Mouse (Mus musculus) thymus, postnatal 10 days (tissue): ENCODE measurements around the gene Csde1.

Experiments
- DNase-seq, 2 experiments: peaks; one replicate each; pipeline ENCODE4 v3.0.0; 2021; ENCODE audit warnings: low spot score in 2 of 2

The Csde1 gene

DNA sequence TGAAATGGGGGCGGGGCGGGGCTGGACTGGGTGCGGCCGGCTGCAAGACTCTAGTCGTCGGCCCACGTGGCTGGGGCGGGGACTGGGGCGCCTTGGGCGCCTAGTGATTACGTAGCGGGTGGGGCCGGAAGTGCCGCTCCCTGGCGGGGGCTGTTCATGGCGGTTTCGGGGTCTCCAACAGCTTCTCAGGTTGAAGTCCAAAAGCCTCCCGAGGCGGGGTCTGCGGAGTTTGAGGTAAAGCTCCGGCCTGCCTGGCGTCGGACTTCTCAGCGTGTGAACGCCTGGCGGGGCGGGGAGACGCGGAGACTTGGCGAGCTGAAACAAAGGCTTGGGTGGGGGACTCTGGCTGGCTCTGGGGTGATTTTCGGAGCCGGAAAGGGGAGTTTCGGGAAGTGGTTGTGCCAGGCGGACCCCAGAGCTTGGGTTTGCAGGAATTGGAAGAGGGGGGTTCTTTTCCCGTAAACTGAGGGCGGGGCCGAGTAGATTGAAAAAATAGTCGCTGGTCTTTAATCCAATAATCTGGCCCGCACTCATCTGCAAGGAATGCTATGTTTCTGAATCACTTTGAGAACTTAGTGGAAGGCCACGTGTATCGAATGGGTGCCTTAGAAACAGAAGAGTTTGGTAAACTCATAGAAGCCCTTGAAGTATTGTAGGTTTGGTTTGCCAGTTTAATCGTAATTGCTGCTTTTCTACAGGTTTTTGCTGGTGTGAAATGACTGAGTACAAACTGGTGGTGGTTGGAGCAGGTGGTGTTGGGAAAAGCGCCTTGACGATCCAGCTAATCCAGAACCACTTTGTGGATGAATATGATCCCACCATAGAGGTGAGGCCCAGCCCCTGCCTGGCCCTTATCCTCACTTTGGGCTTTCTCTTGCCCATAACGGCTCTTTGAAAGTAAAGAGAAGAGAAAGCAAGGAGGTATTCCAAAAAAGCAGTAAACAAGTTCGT, 38.3 kb downstream of the Csde1 start, which contains the start of gene Nras:
Nras (plus strand) TSS at position 79 of the 951 bp plus-strand sequence.
- DNase-seq = peak; percentile 91 to 93

DNA sequence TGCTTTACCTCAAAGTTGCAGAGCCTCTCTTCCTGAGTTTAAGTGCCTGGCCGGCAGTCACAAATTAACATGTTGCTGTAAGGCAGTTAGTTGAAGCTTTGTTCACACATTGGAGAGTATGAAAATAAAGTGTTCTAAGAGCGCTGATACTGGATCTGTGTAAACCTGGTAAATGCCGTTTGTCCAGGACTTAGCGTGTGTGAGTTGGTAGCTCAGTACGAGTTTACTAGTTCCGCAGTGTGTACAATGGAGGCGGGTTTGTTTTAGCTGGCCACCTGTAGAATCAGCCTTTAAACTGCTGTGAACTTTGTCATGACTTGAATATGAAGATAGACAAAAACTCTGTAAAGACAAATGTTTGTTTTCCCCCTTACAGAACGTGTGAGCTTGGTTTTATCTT, 46.7 kb downstream of the Csde1 start:
- DNase-seq = no peak

DNA sequence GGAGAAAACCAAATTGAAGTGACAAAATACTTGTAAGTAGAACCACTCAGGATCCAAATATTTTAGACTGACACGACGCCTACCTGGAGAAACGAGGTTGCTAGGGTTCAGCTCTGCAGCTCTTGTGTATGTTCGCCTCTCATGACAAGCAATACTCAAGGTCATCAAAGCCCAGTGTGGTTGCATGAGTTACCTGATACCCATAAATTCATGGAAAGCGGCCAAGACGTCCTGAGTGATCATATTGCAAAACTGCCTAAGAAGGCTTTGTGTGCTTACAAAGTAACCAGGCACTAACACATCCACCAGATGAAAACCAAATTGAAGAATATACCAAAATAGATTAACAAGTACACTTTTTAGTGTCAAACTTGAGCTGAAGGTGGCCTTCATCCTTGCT, 48.7 kb downstream of the Csde1 start:
- no peak for DNase-seq

DNA sequence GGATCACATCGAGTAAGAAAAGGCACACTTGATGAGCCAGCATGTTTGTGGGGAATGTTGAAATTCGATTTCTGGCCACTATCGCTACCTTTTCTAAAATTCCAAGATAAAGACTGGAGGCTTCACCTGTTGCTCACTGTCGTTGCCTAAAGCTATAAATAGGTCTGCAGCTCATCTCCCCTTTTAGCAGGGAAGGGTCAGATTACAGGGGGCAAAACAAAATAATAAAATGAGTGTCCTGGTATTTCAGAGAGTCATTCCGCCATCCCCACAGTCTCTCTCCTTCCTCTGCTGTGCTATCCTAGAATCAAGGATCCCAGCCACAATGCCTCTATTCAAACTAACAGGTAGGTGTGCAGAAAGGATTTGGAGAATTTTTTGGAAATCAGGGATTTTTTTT, 53.5 kb downstream of the Csde1 start, which contains the start of gene Ampd1:
Ampd1 (plus strand) TSS at position 244 of the 400 bp plus-strand sequence.
- DNase-seq = no peak

DNA sequence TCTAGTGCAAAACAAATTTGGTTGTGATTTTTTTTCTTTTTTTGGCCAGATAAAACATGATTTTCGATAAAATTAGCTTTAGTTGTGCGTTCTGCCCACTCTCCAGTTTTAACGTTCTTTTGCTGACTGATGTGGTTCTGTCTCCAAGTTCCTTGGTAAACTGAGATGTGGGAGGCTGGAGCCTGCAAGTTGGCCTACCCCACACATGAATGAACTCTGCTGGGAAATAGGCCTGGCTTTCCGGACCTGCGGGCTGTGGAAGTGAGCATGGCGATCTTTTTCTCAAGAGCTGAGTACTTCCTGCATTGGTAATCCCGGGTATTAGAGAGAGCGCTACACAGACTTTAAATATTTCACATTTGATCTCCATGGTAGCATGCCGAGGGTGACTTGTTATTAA, 55.6 kb downstream of the Csde1 start:
- no peak for DNase-seq

DNA sequence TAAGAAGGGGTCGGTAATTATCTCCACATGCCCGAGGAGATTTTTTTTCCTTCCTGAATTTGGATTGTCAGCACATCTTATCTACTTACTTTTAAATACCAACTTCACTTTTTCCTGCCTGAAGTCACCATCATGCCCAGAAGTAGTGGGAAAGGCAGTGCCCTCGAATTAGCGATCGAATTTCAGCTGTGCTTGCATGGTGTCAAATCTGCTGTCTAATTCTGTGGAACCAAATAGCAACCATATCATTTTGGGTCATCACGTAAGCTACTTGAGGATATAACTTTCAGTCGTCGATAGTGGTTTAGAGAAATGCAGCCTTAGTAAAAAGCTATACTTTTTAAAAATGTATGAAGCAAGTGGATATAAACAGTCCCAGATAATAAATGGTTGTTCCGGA, 56.2 kb downstream of the Csde1 start:
- DNase-seq = no peak

DNA sequence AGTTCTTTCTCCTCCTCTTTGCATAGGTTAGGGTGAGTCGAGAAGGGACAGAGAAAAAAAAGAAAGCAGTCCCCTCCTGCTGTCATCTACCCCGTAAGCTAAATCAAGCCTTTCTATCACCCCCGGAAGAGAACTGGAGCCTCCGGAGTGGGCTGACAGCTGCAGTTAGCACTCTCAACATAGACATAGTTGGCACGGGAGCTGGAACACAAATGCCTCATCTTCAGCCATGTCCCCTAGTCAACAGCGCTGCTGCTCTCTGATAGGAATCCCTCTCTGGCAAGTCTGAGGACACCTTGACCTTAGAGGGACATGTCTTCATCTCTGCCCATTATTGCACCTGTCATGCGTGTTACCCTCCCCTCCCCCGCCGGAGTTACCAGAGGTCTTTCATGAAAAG, 59.1 kb downstream of the Csde1 start:
- DNase-seq = no peak

DNA sequence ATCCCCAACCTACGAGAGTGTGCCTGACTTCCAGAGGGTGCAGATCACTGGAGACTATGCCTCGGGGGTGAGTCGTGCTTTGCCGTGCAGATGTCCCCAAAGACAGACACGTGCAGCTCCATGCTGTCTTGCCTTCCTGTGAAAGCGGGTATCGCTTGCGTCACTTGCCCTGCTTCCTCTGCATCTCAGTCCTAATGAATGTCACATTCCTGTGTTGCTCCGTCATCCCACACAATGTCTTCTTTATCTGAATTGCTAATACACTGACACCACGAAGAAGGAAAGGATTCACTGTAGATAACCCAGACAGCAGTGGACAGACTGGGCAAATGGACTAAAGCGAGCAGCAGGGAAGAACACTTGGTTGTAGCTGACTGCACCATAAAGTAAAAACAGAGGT, 60.8 kb downstream of the Csde1 start:
- DNase-seq = no peak

DNA sequence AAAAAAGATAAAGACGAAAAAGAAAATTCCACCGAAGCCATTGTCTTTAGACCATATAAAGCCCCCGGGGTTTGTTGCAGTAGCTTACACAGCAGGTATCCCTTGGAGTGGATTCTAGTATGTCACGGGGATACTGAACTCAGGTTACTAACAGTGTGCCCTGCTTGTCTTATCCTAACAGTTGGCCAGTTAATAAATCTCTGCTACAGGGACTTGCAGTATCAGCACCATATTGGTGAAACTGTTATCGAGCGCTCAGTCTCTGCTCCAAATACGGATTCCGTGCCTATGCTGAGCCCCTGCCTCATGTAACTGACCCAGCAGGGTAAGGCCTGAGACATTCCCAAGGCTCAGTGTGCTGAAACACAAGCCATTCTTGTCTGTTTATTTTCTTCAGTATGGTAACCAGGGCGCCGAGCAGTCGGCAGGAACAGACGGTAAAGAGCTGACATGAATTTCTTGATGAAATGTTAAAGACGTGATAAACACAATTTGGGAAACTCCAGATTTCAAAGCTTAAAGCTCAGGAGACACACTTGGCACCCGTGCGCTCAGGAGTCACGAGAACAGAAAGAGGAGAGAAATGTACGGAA, 61.7 kb downstream of the Csde1 start:
- DNase-seq = no peak

DNA sequence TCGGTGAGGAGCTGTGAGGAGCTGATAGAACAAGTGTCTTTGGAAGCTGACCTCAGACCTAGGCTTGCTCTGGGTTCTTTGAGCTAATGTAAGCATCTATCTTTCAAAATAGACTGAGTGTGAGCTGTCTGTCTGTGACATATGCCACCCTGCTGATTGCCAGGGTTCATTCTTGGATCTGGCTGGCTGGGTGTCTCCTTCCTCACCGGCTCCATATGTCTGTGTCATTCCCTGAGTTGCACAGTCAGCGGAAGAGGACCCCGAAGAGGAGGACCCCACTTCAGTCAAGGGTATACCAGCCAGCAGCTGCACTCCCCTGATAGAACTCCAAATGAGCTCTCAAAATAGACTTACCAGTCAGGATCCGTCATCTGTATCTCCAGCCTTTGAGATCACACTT, 62.5 kb downstream of the Csde1 start:
- no peak for DNase-seq

DNA sequence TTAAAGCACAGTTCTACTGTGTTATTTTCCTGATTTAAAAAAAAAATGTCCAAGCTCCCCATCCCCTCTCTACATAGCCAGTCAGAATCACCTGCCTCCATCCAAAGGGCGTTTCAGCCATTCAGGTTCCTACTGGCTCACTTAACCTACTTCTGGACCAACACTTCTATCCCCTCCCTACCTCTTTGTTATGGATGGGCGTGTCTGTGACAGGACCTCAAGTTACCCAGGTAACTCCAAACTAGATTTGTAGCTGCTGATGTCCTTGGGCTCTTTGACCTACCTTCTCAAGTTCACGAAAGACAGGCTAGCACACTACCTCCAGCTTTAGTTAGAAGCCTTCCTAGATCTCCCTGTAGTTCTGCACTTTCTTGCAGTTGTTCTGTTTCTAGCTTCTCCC, 65.8 kb downstream of the Csde1 start:
- DNase-seq = no peak

DNA sequence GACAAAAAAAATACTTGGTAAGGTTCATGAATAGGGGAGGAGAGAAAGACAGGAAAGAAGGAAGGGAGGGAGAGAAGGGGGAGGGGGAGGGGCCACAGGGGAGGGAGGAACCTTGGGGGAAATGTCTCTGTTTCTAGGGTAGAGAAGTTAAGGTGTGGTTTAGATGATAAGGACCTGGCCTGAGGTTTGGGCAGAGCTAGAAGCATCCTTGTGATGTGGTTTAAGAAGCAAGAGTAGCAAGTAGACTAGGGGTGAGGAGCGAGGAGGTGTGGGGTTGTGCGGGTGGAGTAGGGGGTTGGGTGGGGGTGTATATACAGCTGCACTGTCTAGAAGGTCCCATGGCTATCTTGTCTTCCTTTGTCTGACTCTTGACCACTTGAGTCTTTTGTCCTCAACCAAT, 71.5 kb downstream of the Csde1 start:
- DNase-seq = peak; percentile 26 to 39

DNA sequence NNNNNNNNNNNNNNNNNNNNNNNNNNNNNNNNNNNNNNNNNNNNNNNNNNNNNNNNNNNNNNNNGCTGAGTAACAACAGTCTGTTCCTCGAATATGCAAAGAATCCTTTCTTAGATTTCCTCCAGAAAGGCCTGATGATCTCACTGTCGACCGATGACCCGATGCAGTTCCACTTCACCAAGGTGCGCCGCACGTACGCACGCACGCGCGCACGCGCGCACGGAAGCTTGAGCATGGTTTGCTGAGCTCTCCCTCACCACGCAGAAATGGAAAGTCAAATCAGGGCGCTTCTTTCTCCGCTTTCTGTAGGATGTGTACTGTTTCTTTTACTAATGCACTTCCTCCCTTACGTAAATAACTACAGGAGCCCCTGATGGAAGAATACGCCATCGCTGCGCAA, 78.4 kb downstream of the Csde1 start:
- DNase-seq = no peak

DNA sequence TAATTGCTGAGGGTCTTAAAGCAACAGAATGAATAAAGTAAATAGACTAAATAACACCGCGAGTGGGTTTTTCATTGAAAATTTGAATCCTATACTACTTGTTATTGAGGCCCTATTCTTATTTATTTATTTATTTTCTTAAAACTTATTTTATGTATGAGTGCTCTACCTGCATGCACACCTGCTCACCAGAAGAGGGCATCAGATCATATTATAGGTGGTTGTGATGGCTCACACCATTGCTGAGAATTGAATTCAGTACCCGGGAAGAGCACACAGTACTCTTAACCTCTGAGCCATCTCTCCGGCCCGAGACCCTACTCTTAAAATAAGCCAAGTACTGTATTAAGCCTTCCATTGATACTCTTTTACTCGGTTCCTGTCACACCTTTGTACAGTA, 79.4 kb downstream of the Csde1 start:
- DNase-seq = peak in 1 of 2 experiments; percentile 14

DNA sequence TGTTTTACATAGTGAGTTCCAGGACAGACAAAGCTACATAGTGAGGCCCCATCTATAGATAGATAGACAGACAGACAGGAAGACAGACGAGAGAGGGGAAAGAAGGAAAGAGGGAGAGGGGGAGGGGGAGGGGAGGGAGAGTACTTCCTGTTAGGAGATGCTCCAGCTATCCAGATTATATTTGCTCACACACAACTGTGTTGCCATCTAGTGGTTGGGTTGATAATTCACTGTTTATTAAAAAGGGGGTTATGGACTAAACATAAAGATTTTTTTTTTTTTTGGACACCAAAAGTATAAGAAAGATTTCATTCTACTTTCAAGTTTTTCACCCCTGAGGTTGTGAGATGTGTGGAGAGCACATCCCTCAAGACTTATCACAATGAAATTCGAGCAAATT, 80.5 kb downstream of the Csde1 start:
- no peak for DNase-seq

DNA sequence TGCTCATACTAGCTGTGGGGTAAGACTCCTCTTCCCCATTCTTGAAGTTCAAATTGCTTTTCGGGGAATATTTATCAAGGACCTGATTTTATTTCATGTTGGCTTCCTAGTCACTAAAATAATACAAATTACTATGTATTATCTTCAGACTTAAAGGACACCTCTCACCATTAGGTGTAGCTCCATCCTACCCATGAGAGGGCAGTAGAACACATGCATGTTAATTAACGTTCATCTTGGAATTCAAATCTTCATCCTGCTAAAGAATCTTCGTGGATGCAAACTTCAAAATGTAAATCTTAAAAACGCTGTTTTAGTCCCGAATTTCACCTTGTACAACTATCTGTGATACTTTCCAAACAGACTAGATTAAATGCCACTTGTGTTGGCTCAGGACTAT, 81.0 kb downstream of the Csde1 start:
- no peak for DNase-seq

DNA sequence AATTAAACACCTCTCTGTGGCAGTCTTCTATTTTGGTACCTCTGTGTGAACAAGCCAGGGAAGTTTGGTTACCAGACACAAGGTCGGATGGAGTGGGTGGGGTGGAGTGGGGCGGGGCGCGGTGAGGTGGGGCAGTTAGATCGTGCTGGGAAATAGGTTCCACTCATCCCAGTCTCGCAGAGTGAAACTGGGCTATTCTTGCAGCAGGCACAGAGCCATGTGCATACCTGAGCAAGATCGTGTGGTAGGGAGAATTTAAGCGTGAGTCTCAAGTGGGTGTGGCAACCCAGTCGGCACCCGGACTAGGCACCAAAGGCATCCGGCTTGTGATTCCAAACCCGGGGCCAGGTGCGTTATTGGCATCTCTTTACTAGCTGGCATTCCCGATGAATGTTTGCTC, 81.7 kb downstream of the Csde1 start:
- peak in 1 of 2 experiments; percentile 10 for DNase-seq

DNA sequence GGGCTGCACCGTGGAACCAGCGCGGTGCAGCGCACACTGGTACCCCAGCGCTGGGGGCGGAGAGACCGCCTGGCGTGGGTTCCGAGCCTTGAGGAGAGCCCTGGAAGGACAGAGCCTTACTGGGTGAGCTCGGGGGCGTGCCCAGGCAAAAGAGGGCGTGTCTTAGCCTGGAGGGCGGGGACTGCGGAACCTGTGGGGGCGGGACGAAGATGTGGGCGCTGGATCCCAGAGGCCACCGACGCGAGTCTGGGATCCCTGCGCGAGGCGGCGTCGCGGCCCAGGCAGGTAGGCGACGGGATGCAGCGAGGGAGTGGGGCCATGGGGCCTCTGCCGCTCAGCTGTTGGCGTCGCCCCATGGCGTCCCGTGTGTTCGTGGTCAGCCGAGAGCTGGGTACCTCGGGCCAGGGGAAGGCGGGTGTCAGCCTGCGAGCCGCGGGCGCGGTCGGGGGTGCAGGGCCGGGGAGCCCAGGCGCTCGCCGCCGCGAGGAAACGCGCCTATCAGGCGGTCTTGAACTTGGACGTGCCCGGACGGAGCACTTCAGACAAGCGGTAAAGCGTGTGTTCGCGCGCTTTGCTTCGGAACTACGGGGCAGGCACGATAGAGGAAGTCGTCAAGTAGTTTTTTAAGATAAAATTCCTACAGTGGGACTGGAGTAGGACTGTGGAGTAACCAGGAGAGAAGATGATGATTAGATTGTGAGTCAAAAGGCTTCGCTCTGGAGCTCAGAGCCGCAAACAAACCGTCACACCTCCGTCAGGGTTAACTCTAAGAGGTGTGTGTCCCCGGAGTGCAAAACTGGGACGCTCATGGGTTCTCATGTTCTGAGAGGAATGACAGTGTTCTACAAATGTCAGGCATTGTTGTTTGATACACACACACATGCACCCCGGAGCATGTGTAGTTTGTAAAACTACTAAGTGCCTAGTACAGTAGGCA, 82.5 kb downstream of the Csde1 start, which contains the start of gene Dennd2c:
Dennd2c (plus strand) TSS at position 151 of the 937 bp plus-strand sequence.
- DNase-seq = peak; percentile 81 to 89
